Mouse (Mus musculus) embryonic facial prominence, embryonic 11.5 days (tissue): ENCODE data around the gene Spo11. TPM values are rescaled to one million over a fixed set of nuclear protein-coding genes. Genes with fewer than 3 reads are reported as not detected.
A peak's percentile ranks its signal among the peaks of the same experiment; 100 is the strongest.

Experiments used
- ATAC-seq: fragments of 200-750 bp; cut with Nextera tagmentation; replicated peaks from 2 replicates; pipeline ENCODE4 v1.8.0; 2017; ENCODE audit warnings: low read depth; ENCODE audit not compliant: insufficient number of reproducible peaks, low FRiP score, low TSS enrichment
- DNase-seq: peaks from one replicate; pipeline ENCODE4 v3.0.0-alpha.2; 2015; ENCODE audit warnings: low spot score
- H3K27ac ChIP-seq: fragments of 300-500 bp; sonication (generic); replicated peaks from 2 replicates; pipeline ENCODE4 v1.5.1; 2014; ENCODE audit warnings: mild to moderate bottlenecking, low read depth, low read length, control low read depth
- H3K27me3 ChIP-seq: fragments of 300-500 bp; sonication (generic); 2 replicates; pipeline ENCODE4 v1.6.1; 2014; ENCODE audit warnings: mild to moderate bottlenecking, low read length, moderate library complexity, mixed read lengths; ENCODE audit not compliant: control insufficient read depth, insufficient read depth
- H3K36me3 ChIP-seq: fragments of 300-500 bp; sonication (generic); replicated peaks from 2 replicates; pipeline ENCODE4 v1.6.1; 2014; ENCODE audit warnings: low read depth, mild to moderate bottlenecking, low read length, moderate library complexity, mixed read lengths; ENCODE audit not compliant: control insufficient read depth, insufficient read depth
- H3K4me1 ChIP-seq: fragments of 300-500 bp; sonication (generic); 2 replicates; pipeline ENCODE4 v1.6.1; 2014; ENCODE audit warnings: low read length, mixed read lengths; ENCODE audit not compliant: control insufficient read depth, insufficient read depth
- H3K4me2 ChIP-seq: fragments of 300-500 bp; sonication (generic); 2 replicates; pipeline ENCODE4 v1.6.1; 2014; ENCODE audit warnings: low read depth, mild to moderate bottlenecking, control low read depth, low read length, moderate library complexity
- H3K4me3 ChIP-seq: fragments of 300-500 bp; sonication (generic); 2 replicates; pipeline ENCODE4 v1.5.1; 2014; ENCODE audit warnings: low read depth, low read length, control low read depth
- H3K9ac ChIP-seq: fragments of 300-500 bp; sonication (generic); replicated peaks from 2 replicates; pipeline ENCODE4 v1.6.1; 2014; ENCODE audit warnings: mild to moderate bottlenecking, control low read depth, low read length
- H3K9me3 ChIP-seq: fragments of 300-500 bp; sonication (generic); replicated peaks from 2 replicates; pipeline ENCODE4 v1.6.1; 2016; ENCODE audit warnings: mild to moderate bottlenecking, low read length, inconsistent platforms, mixed read lengths; ENCODE audit not compliant: control insufficient read depth
- WGBS: fragments of 180-500 bp; shearing (Covaris S2); extraction: QIAGEN DNeasy Blood & Tissue Kit; methylation state at CpG from one replicate; pipeline ENCODE4 v1.1.7; 2014; 5-methylcytosine and 5-hydroxymethylcytosine counted together
- polyA plus RNA-seq: library from polyadenylated mRNA; unstranded; fragments of >200 nt; fragmentation: Nextera tagmentation; extraction: Ambion mirVana; gene quantifications from 2 replicates; pipeline ENCODE4 v1.2.1, GENCODE M21; 2014

Gene Spo11
- polyA plus RNA-seq, 1 experiment from 2014 or later, result 0.94 TPM

DNA sequence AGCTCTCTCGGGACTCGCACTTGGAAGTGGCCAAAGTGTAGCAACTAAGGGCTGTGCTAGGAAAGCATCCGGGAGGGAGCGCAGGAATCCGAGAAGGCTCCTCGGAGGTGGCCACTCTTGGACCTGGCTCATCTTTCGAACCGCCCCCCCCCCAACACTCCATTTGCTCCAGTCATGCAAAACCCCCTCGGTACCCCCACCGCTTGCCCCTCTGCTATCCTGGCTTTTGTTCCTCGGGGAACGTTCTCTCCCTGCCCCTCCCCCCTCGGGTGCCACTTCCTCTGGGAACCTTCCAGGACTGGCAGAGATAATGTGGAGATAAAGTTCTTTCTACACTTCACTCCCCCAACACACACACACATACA, 36.7 kb upstream of the Spo11 start:
- no peaks in the 10 kb centered on the region for H3K9me3 ChIP-seq
- no peaks in the 10 kb centered on the region for H3K36me3 ChIP-seq
- H3K4me1 ChIP-seq, result peaks cover 14% of the 10 kb centered on the region; the same call in 1 of the 2 replicates
- no peak for DNase-seq
- H3K27me3 ChIP-seq, result peaks cover 14% of the 10 kb centered on the region; the same call in 1 of the 2 replicates
- WGBS, result 1% methylated on average over 11 of the region's 13 CpGs
- H3K9ac ChIP-seq, result peak overlapping the region; percentile 74; the same call in 1 of the 2 replicates
- H3K27ac ChIP-seq, result peak overlapping the region; percentile 72; the same call in 1 of the 2 replicates
- ATAC-seq, result no peak; the same call in 1 of the 2 replicates
- H3K4me3 ChIP-seq, result peak overlapping the region; percentile 64
- peak overlapping the region; percentile 99 for H3K4me2 ChIP-seq

DNA sequence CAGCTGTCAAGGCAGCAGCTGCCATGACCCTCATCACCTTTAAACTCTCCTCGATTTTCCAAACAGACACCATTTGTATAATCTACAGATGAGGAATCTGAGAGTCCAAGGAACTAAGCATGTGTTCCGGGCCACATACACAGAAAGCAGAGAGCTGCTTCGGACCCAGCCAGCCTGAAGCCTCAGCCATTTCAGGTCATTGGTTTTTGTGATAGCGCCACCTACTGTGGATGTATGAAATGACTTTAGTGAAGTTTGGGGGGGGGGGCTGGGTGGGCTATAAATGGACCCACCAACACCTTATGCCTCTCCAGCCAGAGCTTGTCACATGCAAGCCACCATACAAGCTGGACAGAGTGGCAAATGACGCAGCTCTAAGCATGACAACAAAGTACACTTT, 28.4 kb upstream of the Spo11 start:
- Histone ChIP-seq H3K4me3 (no peak overlapping the region), H3K4me2 (no peak overlapping the region), H3K27me3 (no peaks in the 10 kb centered on the region), H3K36me3 (no peaks in the 10 kb centered on the region), H3K27ac (no peak overlapping the region), H3K4me1 (no peaks in the 10 kb centered on the region), H3K9ac (no peak overlapping the region), H3K9me3 (no peaks in the 10 kb centered on the region)
- ATAC-seq (no peak), DNase-seq (peak; percentile 71)
- 43% methylated on average over 5 of the region's 5 CpGs for WGBS

DNA sequence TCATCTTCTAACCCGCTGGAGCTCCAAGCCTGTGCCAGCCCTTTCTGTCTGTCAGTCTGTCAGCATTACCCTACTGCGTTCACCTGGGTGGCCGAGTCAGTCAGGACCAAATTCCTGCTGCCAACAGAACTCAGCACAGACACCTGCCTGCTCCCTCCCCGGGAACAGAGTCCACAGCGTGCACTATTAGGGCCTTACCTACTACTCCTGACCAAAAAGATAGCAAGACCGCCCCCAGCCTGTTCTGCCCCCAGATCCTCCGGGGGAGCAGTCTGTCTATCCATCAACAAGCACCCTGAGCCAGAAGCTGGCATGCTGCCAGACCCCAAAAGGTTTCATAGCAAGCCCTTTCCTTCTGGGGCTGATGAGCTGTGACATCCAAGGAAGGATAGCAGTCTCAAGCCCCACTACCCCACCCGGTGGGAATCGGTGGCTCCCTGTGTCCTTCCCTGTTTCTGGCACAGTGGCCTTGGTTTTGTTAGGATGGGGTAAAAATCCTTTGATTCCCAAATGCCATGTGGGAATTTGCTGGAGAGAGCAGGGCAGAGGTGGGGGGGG, 27.3 kb upstream of the Spo11 start:
- WGBS, result 57% methylated on average over 9 of the region's 9 CpGs

GRCm38 (mm10) chr2:172950722-172951121, 26.8 kb upstream of the Spo11 start:
- H3K9ac ChIP-seq, result no peak overlapping the region
- H3K27me3 ChIP-seq, result no peaks in the 10 kb centered on the region
- no peak overlapping the region for H3K4me2 ChIP-seq
- H3K27ac ChIP-seq, result no peak overlapping the region
- no peak overlapping the region for H3K4me3 ChIP-seq
- 34% methylated on average over 11 of the region's 11 CpGs for WGBS
- H3K9me3 ChIP-seq, result no peaks in the 10 kb centered on the region
- no peaks in the 10 kb centered on the region for H3K4me1 ChIP-seq
- DNase-seq (no peak), ATAC-seq (no peak)
- H3K36me3 ChIP-seq, result no peaks in the 10 kb centered on the region

More for the DNA sequence above, 27.3 kb upstream of the Spo11 start:
- no peak overlapping the region for H3K9ac ChIP-seq
- ATAC-seq, result no peak
- H3K36me3 ChIP-seq, result no peaks in the 10 kb centered on the region
- H3K9me3 ChIP-seq, result no peaks in the 10 kb centered on the region
- H3K27ac ChIP-seq, result no peak overlapping the region
- H3K27me3 ChIP-seq, result no peaks in the 10 kb centered on the region
- no peak overlapping the region for H3K4me3 ChIP-seq
- no peak for DNase-seq
- no peaks in the 10 kb centered on the region for H3K4me1 ChIP-seq
- H3K4me2 ChIP-seq, result no peak overlapping the region

- Histone ChIP-seq H3K27me3 (no peaks in the 10 kb centered on the region), H3K4me2 (no peak overlapping the region), H3K4me1 (no peaks in the 10 kb centered on the region), H3K36me3 (no peaks in the 10 kb centered on the region), H3K9ac (no peak overlapping the region), H3K9me3 (no peaks in the 10 kb centered on the region), H3K27ac (no peak overlapping the region), H3K4me3 (no peak overlapping the region)
- DNase-seq (no peak), ATAC-seq (no peak)
- 83% methylated on average over 2 of the region's 2 CpGs for WGBS
Measured at GRCm38 (mm10) chr2:172951976-172952375, 25.5 kb upstream of the Spo11 start.

DNA sequence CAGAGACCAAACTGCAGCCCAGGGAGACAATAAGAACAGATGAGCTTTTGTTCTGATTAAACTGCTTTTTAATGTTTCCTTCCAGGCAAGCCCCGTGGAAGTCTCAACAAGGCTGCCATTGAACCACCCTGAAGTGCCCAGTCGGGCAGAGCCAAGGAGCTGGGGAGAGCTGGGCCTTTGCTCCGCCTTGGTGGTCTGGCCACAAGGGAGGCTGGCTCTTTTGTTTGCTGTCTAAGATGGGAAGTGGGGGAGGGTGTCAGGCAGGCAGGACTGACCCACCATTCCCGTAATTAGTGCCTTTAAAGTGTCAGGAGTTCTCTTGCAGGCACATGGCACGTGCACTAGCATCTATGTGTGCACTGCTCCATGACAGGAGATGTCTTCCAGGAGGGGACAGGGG, 18.9 kb upstream of the Spo11 start:
- 9% methylated on average over 5 of the region's 5 CpGs for WGBS
- Histone ChIP-seq H3K27me3 (no peaks in the 10 kb centered on the region), H3K36me3 (no peaks in the 10 kb centered on the region), H3K4me2 (no peak overlapping the region), H3K4me3 (no peak overlapping the region), H3K9me3 (no peaks in the 10 kb centered on the region), H3K4me1 (0 out of 2 replicates have a peak, but pooled peaks cover 2% of the 10 kb centered on the region), H3K9ac (peak overlapping the region; percentile 19; the same call in 1 of the 2 replicates), H3K27ac (peak overlapping the region; percentile 47; the same call in 1 of the 2 replicates)
- peak; percentile 54 for ATAC-seq
- peak; percentile 55 for DNase-seq

GRCm38 (mm10) chr2:172959006-172959768, 18.3 kb upstream of the Spo11 start:
- Histone ChIP-seq H3K27me3 (no peaks in the 10 kb centered on the region), H3K4me1 (0 out of 2 replicates have a peak, but pooled peaks cover 2% of the 10 kb centered on the region), H3K4me3 (no peak overlapping the region), H3K9me3 (no peaks in the 10 kb centered on the region), H3K4me2 (no peak overlapping the region), H3K36me3 (no peaks in the 10 kb centered on the region), H3K27ac (no peak overlapping the region), H3K9ac (no peak overlapping the region)
- WGBS, result 47% methylated on average over 13 of the region's 13 CpGs
- ATAC-seq, result no peak; the same call in 1 of the 2 replicates
- DNase-seq, result peak; percentile 52

DNA sequence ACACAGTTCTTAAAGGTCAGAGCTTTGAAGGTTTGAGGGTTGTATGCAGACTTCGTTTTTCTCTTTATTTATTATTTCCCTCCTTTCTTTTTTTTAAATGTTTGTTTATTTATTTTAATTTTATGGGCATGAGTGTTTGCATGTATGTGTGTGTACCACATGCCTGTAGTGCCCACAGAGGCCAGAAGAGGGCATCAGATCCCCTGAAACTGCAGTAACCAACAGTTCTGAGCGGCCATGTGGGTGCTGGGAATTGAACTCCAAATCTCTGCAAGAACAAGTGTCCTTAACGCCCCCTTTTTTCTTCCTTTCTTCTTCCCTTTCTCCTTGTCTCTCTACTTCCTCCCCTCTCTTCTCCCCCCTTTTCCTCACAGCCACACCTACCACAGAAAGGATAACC, 17.1 kb upstream of the Spo11 start:
- H3K4me1 ChIP-seq, result 0 out of 2 replicates have a peak, but pooled peaks cover 2% of the 10 kb centered on the region
- H3K4me2 ChIP-seq, result no peak overlapping the region
- no peak overlapping the region for H3K9ac ChIP-seq
- 79% methylated on average over 3 of the region's 3 CpGs for WGBS
- H3K27ac ChIP-seq, result no peak overlapping the region
- no peaks in the 10 kb centered on the region for H3K27me3 ChIP-seq
- H3K36me3 ChIP-seq, result no peaks in the 10 kb centered on the region
- H3K9me3 ChIP-seq, result no peaks in the 10 kb centered on the region
- H3K4me3 ChIP-seq, result no peak overlapping the region
- ATAC-seq, result no peak
- no peak for DNase-seq
